Mouse (Mus musculus) embryonic facial prominence, embryonic 12.5 days (tissue): ENCODE results near the gene Bcas1. TPM values are rescaled to one million over a fixed set of nuclear protein-coding genes. Genes with fewer than 3 reads are reported as not detected.

ENCODE experiments used
- ATAC-seq: fragments of 200-750 bp; cut with Nextera tagmentation; 2 replicates; pipeline ENCODE4 v1.8.0; 2017; ENCODE audit not compliant: insufficient number of reproducible peaks, insufficient read depth, low FRiP score, low TSS enrichment
- H3K27ac ChIP-seq: fragments of 300-500 bp; sonication (generic); 2 replicates; pipeline ENCODE4 v1.5.1; 2016; ENCODE audit warnings: mild to moderate bottlenecking
- H3K27me3 ChIP-seq: fragments of 300-500 bp; sonication (generic); 2 replicates; pipeline ENCODE4 v1.6.1; 2016; ENCODE audit warnings: mild to moderate bottlenecking, moderate library complexity
- H3K36me3 ChIP-seq: fragments of 300-500 bp; sonication (generic); 2 replicates; pipeline ENCODE4 v1.6.1; 2016; ENCODE audit warnings: mild to moderate bottlenecking
- H3K4me1 ChIP-seq: fragments of 300-500 bp; sonication (generic); 2 replicates; pipeline ENCODE4 v1.6.1; 2016
- H3K4me2 ChIP-seq: fragments of 300-500 bp; sonication (generic); replicated peaks from 2 replicates; pipeline ENCODE4 v1.6.1; 2016; ENCODE audit warnings: mild to moderate bottlenecking, moderate library complexity
- H3K4me3 ChIP-seq: fragments of 300-500 bp; sonication (generic); 2 replicates; pipeline ENCODE4 v1.5.1; 2016; ENCODE audit warnings: mild to moderate bottlenecking
- H3K9ac ChIP-seq: fragments of 300-500 bp; sonication (generic); 2 replicates; pipeline ENCODE4 v1.6.1; 2016; ENCODE audit warnings: mild to moderate bottlenecking, moderate library complexity
- H3K9me3 ChIP-seq: fragments of 300-500 bp; sonication (generic); 2 replicates; pipeline ENCODE4 v1.6.1; 2016; ENCODE audit warnings: mild to moderate bottlenecking, moderate library complexity
- WGBS: fragments of 180-500 bp; shearing (Covaris S2); methylation state at CpG from one replicate; pipeline ENCODE4 v1.1.7; 2016; 5-methylcytosine and 5-hydroxymethylcytosine counted together
- polyA plus RNA-seq: library from polyadenylated mRNA; unstranded; fragments of >200 nt; fragmentation: Nextera tagmentation; extraction: Ambion mirVana; gene quantifications from 2 replicates; pipeline ENCODE4 v1.2.1, GENCODE M21; 2016

Bcas1 gene
- 1.2 and 1.3 TPM in 2 replicates for polyA plus RNA-seq

DNA sequence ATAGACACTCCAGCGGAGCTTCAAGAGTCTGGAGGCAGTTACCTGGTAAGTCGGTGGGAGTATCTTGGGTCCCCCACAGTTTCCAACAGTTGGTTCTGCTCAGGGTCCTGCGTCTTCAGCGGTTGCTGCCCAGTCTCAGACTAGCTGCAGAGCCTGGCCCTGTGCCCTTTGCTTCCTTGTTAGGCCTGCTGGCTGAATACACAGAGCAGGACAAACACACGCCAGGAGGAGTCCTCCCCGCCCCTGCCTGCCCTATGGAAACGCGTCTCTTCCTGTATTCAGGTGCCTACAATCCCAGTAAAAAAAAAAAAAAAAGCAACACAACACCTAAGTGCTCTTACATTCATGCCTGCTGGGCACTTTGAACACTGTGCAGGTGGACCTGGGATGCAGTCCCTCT is at the start of gene Bcas1:
Gene Bcas1 (minus strand): TSS at position 142 of the 400 bp plus-strand sequence.
- WGBS, result 73% methylated on average over 8 of the region's 8 CpGs
- H3K27me3 ChIP-seq, result no peaks in the 10 kb centered on the region
- no peak within 1 kb of the TSS for H3K27ac ChIP-seq
- H3K9me3 ChIP-seq, result no peaks in the 10 kb centered on the region
- no peak within 1 kb of the TSS for H3K4me2 ChIP-seq
- H3K36me3 ChIP-seq, result no peaks in the 10 kb centered on the region
- no peaks in the 10 kb centered on the region for H3K4me1 ChIP-seq
- ATAC-seq, result no peak
- H3K4me3 ChIP-seq, result no peak within 1 kb of the TSS
- H3K9ac ChIP-seq, result no peak within 1 kb of the TSS

DNA sequence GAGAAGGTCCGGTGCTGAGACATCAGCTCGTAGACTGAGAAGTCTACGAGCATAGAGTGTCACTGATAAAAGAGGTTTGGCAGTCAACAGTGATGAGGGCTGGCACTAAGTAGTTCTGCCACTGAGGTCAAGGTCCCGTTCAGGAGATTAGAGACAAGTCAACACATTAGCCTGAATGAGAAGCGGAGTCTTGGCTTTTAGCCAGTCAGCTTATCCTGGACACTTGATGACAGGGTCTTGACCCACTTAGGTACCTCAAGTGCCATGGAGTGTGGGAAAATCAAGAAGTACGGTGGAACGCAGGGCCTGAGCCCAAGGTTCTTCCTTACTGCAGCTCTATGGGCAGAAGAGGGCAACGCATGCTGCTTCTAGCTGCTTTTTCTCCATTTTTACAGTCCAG is 49.0 kb upstream of the Bcas1 start:
- Histone ChIP-seq H3K9ac (no peak overlapping the region), H3K36me3 (no peaks in the 10 kb centered on the region), H3K4me1 (no peaks in the 10 kb centered on the region), H3K27me3 (no peaks in the 10 kb centered on the region), H3K4me2 (no peak overlapping the region), H3K27ac (no peak overlapping the region), H3K9me3 (peaks cover 2% of the 10 kb centered on the region; the same call in 1 of the 2 replicates), H3K4me3 (no peak overlapping the region)
- ATAC-seq, result no peak
- 90% methylated on average over 8 of the region's 8 CpGs for WGBS

DNA sequence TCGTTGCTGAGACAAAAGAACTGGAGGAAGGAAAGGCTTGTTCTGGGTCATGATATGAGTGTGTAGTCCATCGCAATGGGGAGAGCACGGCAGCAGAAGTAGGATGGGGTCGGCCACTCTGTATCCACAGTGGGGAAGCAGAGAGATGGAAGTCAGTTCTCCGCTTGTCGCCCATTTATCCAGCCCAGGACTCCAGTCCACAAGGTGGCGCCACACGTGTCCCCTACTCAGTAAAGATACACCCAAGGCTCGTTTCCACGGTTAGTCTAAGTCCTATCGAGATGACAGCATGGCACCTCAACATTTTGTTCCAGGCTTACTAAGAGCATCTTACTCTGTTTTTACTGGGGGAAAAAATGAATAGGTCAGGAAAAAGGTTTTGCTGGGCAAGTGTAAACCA is 48.6 kb upstream of the Bcas1 start:
- H3K4me2 ChIP-seq, result no peak overlapping the region
- H3K27me3 ChIP-seq, result no peaks in the 10 kb centered on the region
- ATAC-seq, result no peak
- no peak overlapping the region for H3K9ac ChIP-seq
- no peak overlapping the region for H3K4me3 ChIP-seq
- peaks cover 2% of the 10 kb centered on the region; the same call in 1 of the 2 replicates for H3K9me3 ChIP-seq
- H3K36me3 ChIP-seq, result no peaks in the 10 kb centered on the region
- no peaks in the 10 kb centered on the region for H3K4me1 ChIP-seq
- H3K27ac ChIP-seq, result no peak overlapping the region
- 88% methylated on average over 11 of the region's 11 CpGs for WGBS

DNA sequence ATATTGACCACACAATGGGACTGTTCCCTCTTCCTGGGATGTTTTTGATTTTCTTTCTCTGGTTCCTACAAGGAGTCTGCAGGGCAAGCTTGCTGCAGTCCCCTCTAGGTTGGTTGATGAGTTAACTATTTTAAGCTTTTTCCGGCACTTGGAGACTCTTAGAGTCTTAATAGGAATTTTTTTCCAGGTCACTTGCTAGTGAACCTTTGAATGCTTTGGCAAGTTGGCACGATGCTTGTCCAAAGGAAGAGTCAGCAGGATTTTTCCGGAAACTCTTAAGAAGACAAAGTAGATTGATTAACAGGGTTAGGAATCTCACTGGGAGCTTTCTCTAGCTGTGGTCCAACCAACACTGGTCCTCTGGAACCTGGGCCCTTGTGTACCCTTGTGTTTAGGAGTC is 47.5 kb upstream of the Bcas1 start:
- H3K9me3 ChIP-seq, result peaks cover 2% of the 10 kb centered on the region; the same call in 1 of the 2 replicates
- no peak overlapping the region for H3K4me2 ChIP-seq
- no peak for ATAC-seq
- H3K4me3 ChIP-seq, result no peak overlapping the region
- H3K27me3 ChIP-seq, result peaks cover 3% of the 10 kb centered on the region; the same call in 1 of the 2 replicates
- 80% methylated on average over 3 of the region's 3 CpGs for WGBS
- H3K27ac ChIP-seq, result no peak overlapping the region
- H3K36me3 ChIP-seq, result no peaks in the 10 kb centered on the region
- H3K4me1 ChIP-seq, result no peaks in the 10 kb centered on the region
- no peak overlapping the region for H3K9ac ChIP-seq

DNA sequence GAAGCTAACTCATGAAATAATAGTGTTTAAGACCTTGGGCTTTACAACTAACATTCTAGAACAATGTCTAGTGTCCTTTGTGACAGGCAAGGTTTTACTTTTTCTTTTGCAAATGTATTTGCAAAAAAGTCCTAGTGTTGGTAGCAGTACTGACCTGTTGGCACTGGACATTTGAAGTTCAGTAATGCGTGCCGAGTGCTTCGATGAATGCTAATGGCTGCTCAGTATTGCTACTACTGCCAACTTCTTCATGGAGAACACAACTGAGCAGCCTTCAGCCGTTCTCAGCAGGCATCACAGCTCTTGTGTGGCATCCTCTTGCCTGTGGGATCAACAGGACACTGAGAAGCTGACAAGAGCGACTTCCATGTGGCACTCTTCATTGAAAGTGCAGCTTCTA is 46.5 kb upstream of the Bcas1 start:
- WGBS, result 95% methylated on average over 5 of the region's 5 CpGs
- no peak for ATAC-seq
- Histone ChIP-seq H3K4me2 (no peak overlapping the region), H3K27me3 (peaks cover 3% of the 10 kb centered on the region; the same call in 1 of the 2 replicates), H3K4me1 (0 out of 2 replicates have a peak, but pooled peaks cover 5% of the 10 kb centered on the region), H3K9me3 (peaks cover 2% of the 10 kb centered on the region; the same call in 1 of the 2 replicates), H3K9ac (no peak overlapping the region), H3K4me3 (no peak overlapping the region), H3K27ac (no peak overlapping the region), H3K36me3 (no peaks in the 10 kb centered on the region)

DNA sequence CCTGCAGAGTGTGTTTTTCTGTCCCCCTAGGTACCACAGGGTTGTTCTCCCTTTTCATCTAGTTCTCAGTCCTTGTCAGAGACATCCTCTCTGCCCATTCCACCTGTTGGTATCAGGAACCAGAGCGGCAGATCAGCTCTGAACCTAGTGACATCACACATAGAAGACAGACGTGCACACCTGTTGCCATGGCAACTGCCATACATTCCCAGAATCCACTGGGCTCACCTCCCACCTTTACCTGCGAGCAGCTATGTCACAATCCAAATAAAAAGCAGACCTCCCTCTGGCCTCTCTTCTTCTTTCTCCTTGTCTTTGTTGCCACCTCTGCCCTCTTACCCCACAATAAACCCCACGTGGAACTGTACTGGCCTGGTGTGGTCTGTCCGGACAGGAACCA is 42.9 kb upstream of the Bcas1 start:
- WGBS, result 78% methylated on average over 5 of the region's 5 CpGs
- Histone ChIP-seq H3K9ac (no peak overlapping the region), H3K4me1 (0 out of 2 replicates have a peak, but pooled peaks cover 5% of the 10 kb centered on the region), H3K36me3 (no peaks in the 10 kb centered on the region), H3K9me3 (peaks cover 2% of the 10 kb centered on the region; the same call in 1 of the 2 replicates), H3K27ac (no peak overlapping the region), H3K4me3 (no peak overlapping the region), H3K4me2 (no peak overlapping the region), H3K27me3 (peaks cover 3% of the 10 kb centered on the region; the same call in 1 of the 2 replicates)
- no peak for ATAC-seq

DNA sequence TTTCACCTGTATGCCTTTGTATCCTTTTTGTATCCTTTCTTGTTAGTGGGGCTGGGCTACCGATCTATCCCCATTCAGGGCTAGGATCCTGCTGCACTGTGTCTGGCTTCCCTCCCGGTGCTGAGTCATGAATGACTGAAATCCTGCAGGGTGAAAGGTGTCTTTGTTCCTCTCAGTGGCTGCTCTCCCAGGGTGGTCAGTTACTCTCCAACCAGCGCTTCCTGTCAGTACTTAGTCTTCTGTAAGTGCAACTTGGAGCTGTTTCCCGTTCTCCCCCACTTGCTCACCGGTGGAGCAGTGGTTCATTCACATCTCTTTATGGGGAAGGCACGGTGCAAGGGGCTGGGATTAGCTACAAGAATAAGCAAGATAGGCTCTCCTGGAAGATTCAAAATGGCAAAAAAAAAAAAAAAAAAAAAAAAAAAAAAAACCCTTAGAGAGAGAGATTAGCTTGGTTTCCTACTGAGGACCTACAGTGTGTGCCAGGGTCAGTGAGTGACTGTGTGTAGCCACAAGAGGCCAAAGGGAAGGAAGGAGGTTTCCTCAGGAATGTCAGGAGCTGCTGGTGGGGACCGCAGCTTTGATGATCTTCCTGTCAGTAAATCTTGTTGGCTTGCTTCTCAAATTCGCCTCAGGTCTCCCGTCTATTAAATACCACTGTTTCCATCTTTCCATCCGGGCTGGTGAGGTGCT is 42.1 kb upstream of the Bcas1 start:
- Histone ChIP-seq H3K9me3 (peaks cover 2% of the 10 kb centered on the region; the same call in 1 of the 2 replicates), H3K27me3 (peaks cover 3% of the 10 kb centered on the region; the same call in 1 of the 2 replicates), H3K27ac (no peak overlapping the region), H3K4me3 (no peak overlapping the region), H3K4me2 (no peak overlapping the region), H3K36me3 (no peaks in the 10 kb centered on the region), H3K4me1 (0 out of 2 replicates have a peak, but pooled peaks cover 5% of the 10 kb centered on the region), H3K9ac (no peak overlapping the region)
- 4% methylated on average over 10 of the region's 10 CpGs for WGBS
- ATAC-seq, result 0 out of 2 replicates have a peak, but pooled peaks have one; percentile 35

DNA sequence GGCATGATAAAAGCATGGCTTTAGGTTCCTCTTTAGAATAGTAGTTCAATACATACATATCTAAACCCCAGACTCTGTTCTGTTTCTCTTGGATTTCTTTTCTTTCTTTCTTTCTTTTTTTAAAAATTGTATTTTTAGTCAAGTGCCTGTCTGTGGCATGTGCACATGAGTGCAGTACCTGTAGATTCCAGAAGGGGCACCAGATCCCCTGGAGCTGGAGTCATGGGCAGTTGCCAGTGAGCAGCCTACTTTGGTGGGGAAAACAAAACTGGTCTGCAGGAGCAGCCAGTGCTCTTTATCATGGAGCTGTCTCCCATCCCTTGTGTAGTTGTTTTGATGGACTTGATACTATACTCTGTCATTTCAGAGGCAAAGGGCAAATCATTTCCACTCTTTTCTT is 40.4 kb upstream of the Bcas1 start:
- no peak for ATAC-seq
- no peaks in the 10 kb centered on the region for H3K36me3 ChIP-seq
- H3K9ac ChIP-seq, result no peak overlapping the region

DNA sequence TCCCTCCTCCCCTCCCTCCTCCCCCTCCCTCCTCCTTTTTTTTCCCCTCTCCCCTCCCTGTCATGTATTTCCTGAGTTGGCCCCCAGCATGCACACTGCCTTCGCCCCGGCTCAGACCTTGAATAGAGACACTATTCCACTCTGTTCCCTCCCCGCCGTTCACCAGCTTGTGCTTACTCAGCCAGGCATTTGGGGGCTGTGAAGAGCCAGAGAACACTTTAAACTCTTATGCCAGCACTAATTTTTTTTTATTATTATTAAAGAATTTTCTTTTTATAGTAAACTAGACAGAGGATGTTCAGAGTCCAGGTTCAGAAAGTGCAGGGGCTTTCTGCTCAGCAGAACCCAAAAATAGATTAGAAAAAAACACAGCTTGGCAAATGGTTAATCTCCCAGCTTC is 37.2 kb upstream of the Bcas1 start:
- Histone ChIP-seq H3K27me3 (no peaks in the 10 kb centered on the region), H3K27ac (no peak overlapping the region), H3K4me2 (no peak overlapping the region), H3K4me1 (peaks cover 6% of the 10 kb centered on the region; the same call in 1 of the 2 replicates), H3K9me3 (no peaks in the 10 kb centered on the region), H3K4me3 (no peak overlapping the region), H3K36me3 (no peaks in the 10 kb centered on the region), H3K9ac (no peak overlapping the region)
- ATAC-seq, result no peak
- WGBS, result 42% methylated on average over 2 of the region's 4 CpGs

More for the DNA sequence above, 40.4 kb upstream of the Bcas1 start:
- Histone ChIP-seq H3K4me2 (no peak overlapping the region), H3K9me3 (no peaks in the 10 kb centered on the region), H3K4me3 (no peak overlapping the region), H3K27ac (no peak overlapping the region), H3K27me3 (peaks cover 3% of the 10 kb centered on the region; the same call in 1 of the 2 replicates), H3K4me1 (0 out of 2 replicates have a peak, but pooled peaks cover 5% of the 10 kb centered on the region)

DNA sequence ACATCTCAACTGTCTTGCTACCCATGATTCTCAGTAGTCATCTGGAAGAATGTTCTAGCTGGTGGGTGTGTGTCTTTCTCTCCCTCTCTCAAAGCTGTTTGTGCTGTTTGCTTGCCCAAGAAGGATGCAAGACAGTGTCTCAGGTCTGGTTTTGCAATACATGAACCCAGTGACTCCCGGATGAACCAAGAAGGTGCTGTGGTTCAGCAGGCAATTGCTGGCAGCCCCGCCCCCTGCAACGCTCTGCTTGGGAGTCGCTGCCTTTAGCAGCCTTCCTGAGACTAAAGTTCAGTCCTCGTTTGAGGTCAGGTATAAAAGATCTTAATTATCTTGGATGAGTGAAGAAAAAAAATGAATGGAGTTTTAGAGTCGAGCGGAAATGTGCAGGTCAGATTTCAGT is 34.0 kb upstream of the Bcas1 start:
- Histone ChIP-seq H3K9me3 (no peaks in the 10 kb centered on the region), H3K4me3 (no peak overlapping the region), H3K36me3 (no peaks in the 10 kb centered on the region), H3K4me1 (peaks cover 4% of the 10 kb centered on the region; the same call in 1 of the 2 replicates), H3K27me3 (no peaks in the 10 kb centered on the region), H3K4me2 (no peak overlapping the region), H3K9ac (no peak overlapping the region), H3K27ac (no peak overlapping the region)
- 65% methylated on average over 7 of the region's 7 CpGs for WGBS
- ATAC-seq, result no peak

DNA sequence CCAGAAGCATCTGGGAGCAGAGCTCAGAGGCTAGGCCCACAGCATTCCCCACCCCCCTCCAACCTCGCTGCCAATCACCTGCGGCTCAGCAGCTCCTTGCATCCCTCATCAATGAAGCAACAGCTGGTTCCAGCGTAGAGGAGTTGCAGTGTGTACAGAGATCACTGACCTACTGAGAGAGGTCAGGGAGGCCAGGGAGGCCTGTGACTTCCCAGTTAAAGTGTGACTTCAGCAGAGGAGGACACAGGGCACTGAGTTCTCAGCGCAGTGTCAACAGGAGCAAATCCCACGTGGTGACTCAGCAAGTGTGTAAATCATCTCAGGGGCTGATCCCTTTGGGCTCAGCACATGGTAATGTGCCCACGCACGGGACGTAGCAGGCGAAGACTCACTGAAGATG is 32.2 kb upstream of the Bcas1 start:
- Histone ChIP-seq H3K36me3 (no peaks in the 10 kb centered on the region), H3K4me3 (no peak overlapping the region), H3K4me2 (no peak overlapping the region), H3K4me1 (peaks cover 4% of the 10 kb centered on the region; the same call in 1 of the 2 replicates), H3K27me3 (no peaks in the 10 kb centered on the region), H3K9ac (no peak overlapping the region), H3K27ac (no peak overlapping the region), H3K9me3 (no peaks in the 10 kb centered on the region)
- ATAC-seq, result no peak
- WGBS, result 25% methylated on average over 9 of the region's 9 CpGs

DNA sequence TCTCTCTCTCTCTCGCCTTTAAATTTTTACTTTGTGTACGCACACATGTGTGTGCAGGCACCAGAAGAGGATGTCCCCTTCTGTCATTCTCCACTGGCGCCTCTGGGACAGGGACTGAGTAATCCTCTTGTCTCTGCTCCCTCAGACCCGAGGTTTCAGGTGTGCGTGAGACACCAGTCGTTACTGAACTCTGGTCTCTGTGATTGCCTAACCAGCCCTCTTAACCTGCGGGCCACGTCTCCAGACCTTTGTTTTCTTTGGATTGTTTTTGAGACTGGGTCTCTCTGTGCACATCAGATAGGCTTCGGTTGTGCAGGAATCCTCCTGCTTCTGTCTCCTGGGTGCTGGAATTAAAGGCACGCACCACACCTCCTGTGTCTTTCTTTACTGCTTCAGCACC is 31.5 kb upstream of the Bcas1 start:
- Histone ChIP-seq H3K9me3 (no peaks in the 10 kb centered on the region), H3K27me3 (no peaks in the 10 kb centered on the region), H3K4me3 (no peak overlapping the region), H3K4me2 (no peak overlapping the region), H3K36me3 (no peaks in the 10 kb centered on the region), H3K9ac (no peak overlapping the region), H3K27ac (no peak overlapping the region), H3K4me1 (peaks cover 4% of the 10 kb centered on the region; the same call in 1 of the 2 replicates)
- 61% methylated on average over 10 of the region's 10 CpGs for WGBS
- no peak for ATAC-seq
